Mouse (Mus musculus) G1E (cell line): ENCODE measurements around the gene Gcnt3. TPM values are rescaled to one million over a fixed set of nuclear protein-coding genes. Genes with fewer than 3 reads are reported as not detected.
A peak's percentile ranks its signal among the peaks of the same experiment; 100 is the strongest.

Experiments used
- ATAC-seq: 2 replicates; pipeline ENCODE4 v1.8.0; 2016; ENCODE audit warnings: mild to moderate bottlenecking; ENCODE audit not compliant: insufficient number of reproducible peaks, poor library complexity, low FRiP score, severe bottlenecking; ENCODE audit errors: extremely low read depth
- DNase-seq: peaks from one replicate; pipeline ENCODE4 v3.0.0; 2012; ENCODE audit warnings: low spot score
- H3K27me3 ChIP-seq: 2 replicates; pipeline ENCODE4 v1.6.1; 2012; ENCODE audit warnings: mild to moderate bottlenecking, low read length, inconsistent platforms; ENCODE audit not compliant: insufficient read depth
- H3K36me3 ChIP-seq: replicated peaks from 2 replicates; pipeline ENCODE3; 2012; ENCODE audit warnings: mild to moderate bottlenecking, inconsistent platforms
- H3K4me1 ChIP-seq: 2 replicates; pipeline ENCODE4 v1.6.1; 2012; ENCODE audit warnings: low read depth, low read length, inconsistent platforms, mixed read lengths; ENCODE audit not compliant: insufficient read depth
- H3K4me3 ChIP-seq: 2 replicates; pipeline ENCODE4 v1.5.1; 2012; ENCODE audit warnings: low read depth, mild to moderate bottlenecking, inconsistent platforms, low read length, moderate library complexity, mixed read lengths
- H3K9me3 ChIP-seq: replicated peaks from 2 replicates; pipeline ENCODE4 v1.6.1; 2012; ENCODE audit warnings: inconsistent platforms
- CTCF ChIP-seq: IDR thresholded peaks from 2 replicates; pipeline ENCODE4 v1.5.1; 2012; ENCODE audit warnings: low read depth, low read length, inconsistent platforms, mixed read lengths
- GATA1 ChIP-seq: IDR thresholded peaks from 2 replicates; pipeline ENCODE4 v1.6.1; 2012; ENCODE audit warnings: borderline replicate concordance, low read length, inconsistent platforms, mixed read lengths
- GATA2 ChIP-seq: IDR thresholded peaks from 2 replicates; pipeline ENCODE4 v1.6.1; 2012; ENCODE audit warnings: low read depth, low read length, inconsistent platforms, borderline replicate concordance
- POLR2AphosphoS5 ChIP-seq: IDR thresholded peaks from 2 replicates; pipeline ENCODE4 v1.6.1; 2012; ENCODE audit warnings: low read depth, low read length, inconsistent platforms; ENCODE audit not compliant: insufficient replicate concordance
- TAL1 ChIP-seq: conservative IDR thresholded peaks from 2 replicates; pipeline ENCODE4 v1.6.1; 2012; ENCODE audit warnings: low read depth, low read length, inconsistent platforms, mixed read lengths
- polyA plus RNA-seq: library from polyadenylated mRNA; stranded (reverse); fragments of >175 nt; gene quantifications from 2 replicates; pipeline ENCODE4 v1.2.3, GENCODE M21; 2012
- total RNA-seq, 2 experiments: library from RNA; stranded (forward) in 1 of 2; stranded (reverse) in 1 of 2; fragments of 200-1000 nt in 1 of 2; fragments of >200 nt in 1 of 2; fragmentation: Nextera tagmentation in 1 of 2; gene quantifications; 2 replicates each; pipeline ENCODE4 v1.2.3; 2014 to 2017

Gcnt3 gene
- total and polyA plus RNA-seq, 3 experiments = 0.11 TPM; not detected in 2

GRCm38 (mm10) chr9:69987579-69987978, 50.3 kb downstream of the Gcnt3 start:
- Histone ChIP-seq H3K4me3 (no peak overlapping the region), H3K27me3 (peaks cover 6% of the 10 kb centered on the region; the same call in 1 of the 2 replicates), H3K36me3 (peaks cover 14% of the 10 kb centered on the region), H3K4me1 (peaks cover 39% of the 10 kb centered on the region), H3K9me3 (no peaks in the 10 kb centered on the region)
- TF ChIP-seq GATA1 (no peak), TAL1 (no peak), CTCF (peak; percentile 32; the same call in 1 of the 2 replicates), GATA2 (no peak), POLR2AphosphoS5 (no peak)
- ATAC-seq = 0 out of 2 replicates have a peak, but pooled peaks have one; percentile 19
- DNase-seq = peak; percentile 32

GRCm38 (mm10) chr9:69986571-69986970, 51.3 kb downstream of the Gcnt3 start:
- DNase-seq = no peak
- Histone ChIP-seq H3K4me1 (peaks cover 29% of the 10 kb centered on the region), H3K36me3 (peaks cover 6% of the 10 kb centered on the region), H3K27me3 (peaks cover 8% of the 10 kb centered on the region), H3K9me3 (no peaks in the 10 kb centered on the region), H3K4me3 (no peak overlapping the region)
- ATAC-seq = no peak
- TF ChIP-seq TAL1 = no peak
- no peak for TF ChIP-seq POLR2AphosphoS5
- TF ChIP-seq GATA1 = no peak
- no peak for TF ChIP-seq CTCF
- TF ChIP-seq GATA2 = no peak

- H3K4me1 ChIP-seq = peaks cover 24% of the 10 kb centered on the region
- no peaks in the 10 kb centered on the region for H3K9me3 ChIP-seq
- TF ChIP-seq TAL1 = no peak
- TF ChIP-seq CTCF = no peak
- TF ChIP-seq POLR2AphosphoS5 = no peak
- no peak for TF ChIP-seq GATA2
- TF ChIP-seq GATA1 = no peak
- peaks cover under 1% of the 10 kb centered on the region for H3K36me3 ChIP-seq
- H3K4me3 ChIP-seq = no peak overlapping the region
- no peak for ATAC-seq
- peaks cover 13% of the 10 kb centered on the region for H3K27me3 ChIP-seq
- DNase-seq = no peak
Measured at GRCm38 (mm10) chr9:69986063-69986462, 51.8 kb downstream of the Gcnt3 start.

GRCm38 (mm10) chr9:69985526-69985925, 52.4 kb downstream of the Gcnt3 start:
- Histone ChIP-seq H3K36me3 (no peaks in the 10 kb centered on the region), H3K4me3 (no peak overlapping the region), H3K4me1 (peaks cover 19% of the 10 kb centered on the region), H3K27me3 (peaks cover 14% of the 10 kb centered on the region), H3K9me3 (no peaks in the 10 kb centered on the region)
- DNase-seq (no peak), ATAC-seq (no peak)
- TF ChIP-seq GATA2 (no peak), GATA1 (no peak), TAL1 (no peak), CTCF (no peak), POLR2AphosphoS5 (no peak)

Other genes starting within 250 kb of the Gcnt3 start
- gene Bnip2, start 48.6 kb downstream of the Gcnt3 start, total RNA-seq (2014; fragmentation: Nextera tagmentation) = 103 and 106 TPM in 2 replicates
- 167 and 186 TPM in 2 replicates for gene Bnip2, start 48.6 kb downstream of the Gcnt3 start, total RNA-seq (2017)
- 37.0 and 38.0 TPM in 2 replicates for gene Bnip2, start 48.6 kb downstream of the Gcnt3 start, polyA plus RNA-seq
- 83.4 and 91.8 TPM in 2 replicates for gene Gtf2a2, start 25.5 kb downstream of the Gcnt3 start, total RNA-seq (2014; fragmentation: Nextera tagmentation)
- gene Gtf2a2, start 25.5 kb downstream of the Gcnt3 start, total RNA-seq (2017) = 180 and 188 TPM in 2 replicates
- 47.4 and 67.6 TPM in 2 replicates for gene Gtf2a2, start 25.5 kb downstream of the Gcnt3 start, polyA plus RNA-seq
- not detected in 2 replicates for gene Fam81a, start 104.5 kb upstream of the Gcnt3 start, total RNA-seq (2014; fragmentation: Nextera tagmentation)
- 0.06 TPM in 1 of 2 replicates, not detected in the other for gene Fam81a, start 104.5 kb upstream of the Gcnt3 start, total RNA-seq (2017)
- gene Fam81a, start 104.5 kb upstream of the Gcnt3 start, polyA plus RNA-seq = not detected in 2 replicates
- 0.15 TPM in 1 of 2 replicates, not detected in the other for gene Myo1e, start 169.3 kb upstream of the Gcnt3 start, total RNA-seq (2014; fragmentation: Nextera tagmentation)
- 0.49 and 0.64 TPM in 2 replicates for gene Myo1e, start 169.3 kb upstream of the Gcnt3 start, total RNA-seq (2017)
- gene Myo1e, start 169.3 kb upstream of the Gcnt3 start, polyA plus RNA-seq = 0.10 and 0.14 TPM in 2 replicates